Mouse (Mus musculus) kidney, adult 2 months (tissue): Measurements from ENCODE around the gene Tdrd6.

Experiments
- CTCF ChIP-seq: fragments of 200-500 bp; conservative IDR thresholded peaks from 2 replicates; pipeline ENCODE4 v1.5.1; 2011; ENCODE audit warnings: low read depth, mild to moderate bottlenecking, control low read depth, low read length, moderate library complexity, mixed read lengths; ENCODE audit not compliant: insufficient read depth, insufficient read length
- POLR2A ChIP-seq: fragments of 200-500 bp; IDR thresholded peaks from one replicate; pipeline ENCODE4 v1.6.1; 2011; ENCODE audit warnings: low read depth, low read length, control low read depth

GRCm38 (mm10) chr17:43611586-43611985 lies 18.5 kb downstream of the Tdrd6 start:
- TF ChIP-seq CTCF (peak; percentile 75), POLR2A (no peak)
